Mouse (Mus musculus) embryo, embryonic 9.5 days (tissue): ENCODE results near the gene Ankrd31.
"Not testable (repeated sequence)": the region's sequence is repeated elsewhere in the genome, so short reads cannot be mapped to it uniquely, and the experiment has no call there.

Source experiments
- DNase-seq: peaks from one replicate; pipeline ENCODE4 v3.0.0-alpha.2; 2017; ENCODE audit errors: extremely low spot score

Gene Ankrd31

DNA sequence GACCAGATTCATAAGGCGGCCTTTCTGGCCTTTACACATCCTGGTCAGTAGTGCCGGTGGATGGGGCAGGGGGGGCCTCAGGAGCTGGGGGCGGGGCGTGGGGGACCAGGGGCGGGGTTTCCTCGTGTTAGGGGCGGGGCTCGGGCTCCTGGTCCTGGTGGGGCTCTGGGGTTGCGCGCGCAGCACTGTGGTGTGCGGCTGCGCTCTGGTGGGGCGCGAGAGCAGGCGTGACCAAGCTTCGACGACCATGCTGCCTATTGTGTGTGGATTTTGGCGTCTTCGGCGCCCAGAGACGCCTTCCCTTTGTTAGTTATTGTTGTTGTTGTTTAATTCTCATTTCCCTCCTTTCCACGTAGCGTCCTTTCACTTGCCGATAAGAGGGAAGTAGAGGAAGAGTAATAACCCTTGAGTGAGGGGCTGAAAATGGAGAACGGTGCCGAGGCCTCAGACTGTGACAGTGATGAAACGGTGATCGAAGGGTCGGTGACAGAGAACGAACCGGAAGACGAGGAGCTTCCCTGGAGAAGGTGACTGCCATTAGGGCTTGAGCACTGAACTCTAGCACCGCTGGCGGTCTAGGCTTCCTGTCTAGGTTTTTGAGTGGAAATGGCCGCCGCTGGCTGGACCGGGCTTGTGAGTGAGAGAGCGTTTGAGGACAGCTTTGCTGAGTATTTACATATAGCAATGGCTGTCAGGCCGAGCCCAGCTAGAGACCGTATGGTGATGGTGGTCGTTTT lies at the start of gene Ankrd31:
Ankrd31 (plus strand) TSS at position 164 of the 737 bp plus-strand sequence.
- no peak for DNase-seq

- no peak for DNase-seq
These were observed 45.3 kb upstream of the Ankrd31 start for GRCm38 (mm10) chr13:96702567-96703278.

DNA sequence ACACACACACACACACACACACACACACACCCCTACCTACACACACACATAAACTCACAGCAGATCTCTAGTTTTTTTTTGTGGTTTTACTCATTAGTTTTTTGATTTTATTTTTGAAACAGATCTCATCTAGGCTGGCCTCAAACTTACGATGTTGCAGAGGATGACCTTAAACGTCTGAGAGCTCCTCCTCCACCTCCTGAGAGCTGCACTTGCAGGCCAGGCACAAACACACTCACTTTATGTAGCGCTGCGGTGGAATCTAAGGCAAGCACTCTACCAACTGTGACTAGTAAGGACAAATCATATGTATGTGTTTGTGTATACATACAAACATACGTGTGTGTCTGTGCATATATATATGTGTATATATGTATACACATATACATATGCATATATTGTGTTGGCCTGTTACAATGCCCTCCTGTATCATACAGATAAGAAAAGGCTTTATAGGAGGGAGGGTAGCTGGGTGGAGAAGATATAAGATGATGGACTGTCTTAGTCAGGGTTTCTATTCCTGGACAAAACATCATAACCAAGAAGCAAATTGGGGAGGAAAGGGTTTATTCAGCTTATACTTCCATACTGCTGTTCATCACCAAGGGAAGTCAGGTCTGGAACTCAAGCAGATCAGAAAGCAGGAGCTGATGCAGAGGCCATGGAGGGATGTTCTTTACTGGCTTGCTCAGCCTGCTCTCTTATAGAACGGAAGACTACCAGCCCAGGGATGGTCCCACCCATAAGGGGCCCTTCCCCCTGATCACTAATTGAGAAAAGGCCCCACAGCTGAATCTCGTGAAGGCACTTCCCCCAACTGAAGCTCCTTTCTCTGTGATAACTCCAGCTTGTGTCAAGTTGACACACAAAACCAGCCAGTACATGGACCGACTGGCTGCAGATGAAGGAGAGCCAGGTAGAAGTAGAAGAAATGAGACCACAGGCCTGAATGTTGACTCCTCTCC lies 38.5 kb upstream of the Ankrd31 start:
- no peak for DNase-seq

DNA sequence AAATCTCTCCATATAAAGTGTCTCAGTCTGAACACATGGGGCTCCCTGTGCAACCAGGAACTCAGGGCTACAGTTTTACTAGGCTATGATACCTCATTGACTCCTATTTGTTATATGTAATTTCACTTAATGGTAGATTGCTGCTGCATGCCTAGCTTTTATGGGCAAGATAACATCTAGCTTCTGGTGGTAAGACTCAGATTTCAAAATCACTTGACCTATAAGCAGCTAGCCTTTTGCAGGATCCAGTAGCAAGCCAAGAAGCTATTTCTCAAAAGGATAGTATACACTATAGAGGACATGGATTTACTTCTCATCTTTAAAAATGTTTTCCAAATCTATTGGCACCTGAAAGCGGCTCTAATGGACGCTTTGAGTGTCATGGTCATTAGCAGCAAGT lies 31.8 kb upstream of the Ankrd31 start:
- no peak for DNase-seq

DNA sequence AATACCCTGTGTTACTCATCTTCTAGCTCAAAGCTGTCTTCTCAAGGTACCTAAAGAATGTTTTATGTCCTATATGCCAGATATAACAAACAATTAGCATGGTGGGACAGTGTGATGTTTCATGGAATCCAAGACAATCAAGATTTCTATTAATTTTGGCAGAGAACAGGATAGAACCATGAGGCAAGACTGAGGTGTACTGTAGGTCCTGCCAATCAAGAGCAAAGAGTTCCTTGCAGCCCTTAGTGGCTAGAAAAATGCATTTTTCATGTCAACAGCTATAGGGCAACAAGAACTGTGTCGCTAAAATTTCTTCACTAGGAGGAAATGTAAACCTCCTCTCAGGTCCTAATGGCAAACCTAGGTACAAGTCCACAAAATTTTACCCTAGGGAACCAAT lies 30.3 kb upstream of the Ankrd31 start:
- DNase-seq = no peak

- DNase-seq = no peak
These were observed 28.1 kb upstream of the Ankrd31 start for GRCm38 (mm10) chr13:96720003-96720402.

- no peak for DNase-seq
These were observed 19.8 kb upstream of the Ankrd31 start for GRCm38 (mm10) chr13:96728289-96728688.

GRCm38 (mm10) chr13:96729146-96729545 lies 18.9 kb upstream of the Ankrd31 start:
- DNase-seq = no peak

DNA sequence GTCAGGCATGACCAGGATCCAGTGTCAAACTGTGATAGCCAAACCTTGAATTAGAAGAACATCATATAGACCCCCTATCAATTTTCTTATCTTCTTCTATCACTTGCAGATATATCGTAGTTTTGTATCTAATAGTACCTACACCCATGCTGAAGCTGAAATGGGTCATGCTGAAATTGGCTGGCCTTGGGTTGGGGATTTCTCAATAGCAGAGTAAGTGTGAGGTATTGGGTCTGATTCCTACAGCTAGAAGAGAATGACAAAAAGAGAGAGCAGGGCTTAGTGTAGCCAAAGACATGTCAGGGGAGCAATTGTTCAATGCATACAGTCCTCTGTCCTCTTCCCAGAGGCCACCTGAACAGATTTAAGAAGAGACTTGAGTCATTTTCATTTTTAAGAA lies 18.0 kb upstream of the Ankrd31 start:
- no peak for DNase-seq

GRCm38 (mm10) chr13:96735175-96735574 lies 12.9 kb upstream of the Ankrd31 start:
- no peak for DNase-seq

GRCm38 (mm10) chr13:96740159-96740558 lies 7.9 kb upstream of the Ankrd31 start:
- DNase-seq = no peak

DNA sequence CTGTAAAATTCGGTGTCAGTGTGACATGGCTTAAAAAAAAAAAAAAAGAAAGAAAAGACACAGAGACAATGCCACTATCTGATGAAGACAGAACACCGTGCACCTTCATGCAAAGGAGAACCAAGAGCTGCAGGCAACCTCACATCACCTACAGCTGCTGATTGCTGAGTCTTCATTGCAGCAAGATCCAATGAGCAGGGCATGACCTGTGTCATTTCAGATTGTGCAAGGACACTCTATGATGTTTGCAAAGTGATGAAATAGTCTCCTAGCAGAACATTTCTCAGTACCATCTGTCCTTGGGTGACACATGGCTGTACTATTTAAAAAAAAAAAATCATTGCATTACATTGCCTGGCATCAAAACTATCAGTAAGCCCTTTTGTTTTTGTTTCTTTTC lies 5.2 kb upstream of the Ankrd31 start:
- no peak for DNase-seq

- no peak for DNase-seq
These were observed 2.0 kb upstream of the Ankrd31 start for GRCm38 (mm10) chr13:96746055-96746454.

DNA sequence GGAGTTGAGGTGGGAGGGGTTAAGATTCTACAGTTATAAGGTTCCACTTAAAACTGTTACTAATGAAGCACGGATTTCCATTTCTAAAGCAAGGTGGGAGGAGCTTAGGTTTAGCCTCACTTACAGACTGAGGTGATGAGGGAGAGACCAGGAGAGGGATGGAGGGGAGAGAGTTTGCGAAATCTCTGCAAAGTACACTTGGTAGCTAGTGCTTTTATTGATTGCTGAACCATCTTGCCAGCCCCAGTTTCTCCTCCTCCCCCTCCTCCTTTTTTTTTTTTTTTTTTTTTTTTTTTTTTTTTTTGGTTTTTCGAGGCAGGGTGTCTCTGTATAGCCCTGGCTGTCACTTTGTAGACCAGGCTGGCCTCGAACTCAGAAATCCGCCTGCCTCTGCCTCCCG lies 1.8 kb downstream of the Ankrd31 start:
- DNase-seq = no peak

- DNase-seq = no peak
These were observed 12.8 kb downstream of the Ankrd31 start for GRCm38 (mm10) chr13:96760848-96761247.

DNA sequence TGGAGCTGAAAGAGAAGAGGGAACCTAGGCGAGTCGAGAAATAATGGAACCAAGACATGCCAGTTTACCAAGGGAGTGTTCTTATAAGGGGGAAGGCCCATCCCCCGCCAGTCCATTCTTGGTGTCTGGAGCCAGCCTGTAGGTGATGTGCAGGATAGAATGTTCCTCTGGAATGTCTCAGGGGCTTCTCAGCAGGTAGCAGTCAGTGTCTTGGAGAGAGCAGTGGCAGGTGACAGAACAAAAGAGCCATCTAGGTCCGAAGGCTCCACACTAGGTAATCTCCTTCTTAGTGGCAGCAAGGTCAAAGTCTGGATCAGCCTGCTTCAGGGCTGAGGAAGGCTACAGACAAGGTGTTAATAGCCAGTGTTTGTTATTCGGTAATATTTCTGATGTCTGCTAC lies 38.0 kb downstream of the Ankrd31 start:
- not testable (repeated sequence) for DNase-seq

GRCm38 (mm10) chr13:96793451-96793850 lies 45.4 kb downstream of the Ankrd31 start:
- no peak for DNase-seq

GRCm38 (mm10) chr13:96795301-96795700 lies 47.2 kb downstream of the Ankrd31 start:
- DNase-seq = no peak

- DNase-seq = no peak
These were observed 49.4 kb downstream of the Ankrd31 start for GRCm38 (mm10) chr13:96797500-96797899.

GRCm38 (mm10) chr13:96849752-96850151 lies 101.7 kb downstream of the Ankrd31 start:
- DNase-seq = no peak

DNA sequence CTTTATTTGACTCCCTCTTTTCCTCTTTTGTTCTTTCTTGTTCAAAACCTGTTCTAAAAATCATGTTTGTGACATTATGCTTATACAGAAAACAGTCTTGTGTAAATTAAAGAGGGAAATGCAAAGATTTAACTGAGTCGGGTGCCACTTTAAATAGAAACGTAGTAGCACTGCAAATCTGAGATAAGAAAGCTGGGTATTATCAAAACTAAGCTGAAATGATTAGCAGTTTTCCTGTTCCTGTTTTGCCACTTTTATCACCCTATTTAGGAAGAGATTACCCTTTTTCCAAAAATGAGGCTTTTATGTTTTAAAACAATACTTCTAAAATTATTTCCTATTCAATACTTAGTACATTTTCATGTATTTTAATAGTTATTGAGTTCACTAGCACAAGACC lies 104.1 kb downstream of the Ankrd31 start:
- no peak for DNase-seq

GRCm38 (mm10) chr13:96853256-96853655 lies 105.2 kb downstream of the Ankrd31 start:
- DNase-seq = peak; percentile 25
